Mouse (Mus musculus): Measurements from ENCODE around the gene Tor2a. TPM values are rescaled to one million over a fixed set of nuclear protein-coding genes. Genes with fewer than 3 reads are reported as not detected.

The Tor2a gene
- 10 to 100 TPM; 29.9 to 31.0 TPM for total RNA-seq (2021)

- intact Hi-C loops (cut with DNase I): loop anchor here (1.0 to 5.0 kb wide), 2 partner anchors 44 to 130 kb away; partner anchors contain the start of gene Cdk9
- peak; percentile 98 to 99 for DNase-seq (ENCODE audit: low spot score in 2 of 2)
These were observed at the start of gene Tor2a for GRCm38 (mm10) chr2:32757056-32757845. Gene Tor2a (plus strand): TSS chr2:32757234.

DNA sequence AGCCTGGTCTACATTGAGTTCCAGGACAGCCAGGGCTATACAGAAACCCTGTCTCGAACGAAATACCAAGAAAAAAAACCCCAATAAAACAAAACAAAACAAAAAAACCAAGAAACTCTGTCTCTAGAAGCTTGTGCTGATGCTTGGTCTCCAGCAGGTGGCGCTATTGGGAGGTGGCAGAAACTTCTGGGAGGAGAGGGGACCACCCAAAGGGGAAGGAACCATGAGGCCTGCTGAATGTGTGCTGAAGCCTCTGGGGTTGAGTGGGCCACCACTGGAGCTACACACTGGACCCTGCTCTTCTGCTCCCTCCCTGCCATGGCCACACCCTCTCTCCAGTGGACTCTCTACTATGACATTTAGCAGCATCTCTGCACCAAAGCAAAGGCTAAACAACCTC, 48.4 kb upstream of the Tor2a start:
- DNase-seq (ENCODE audit: low spot score in 2 of 2): no peak
- intact Hi-C loops (cut with DNase I): no loop called here

DNA sequence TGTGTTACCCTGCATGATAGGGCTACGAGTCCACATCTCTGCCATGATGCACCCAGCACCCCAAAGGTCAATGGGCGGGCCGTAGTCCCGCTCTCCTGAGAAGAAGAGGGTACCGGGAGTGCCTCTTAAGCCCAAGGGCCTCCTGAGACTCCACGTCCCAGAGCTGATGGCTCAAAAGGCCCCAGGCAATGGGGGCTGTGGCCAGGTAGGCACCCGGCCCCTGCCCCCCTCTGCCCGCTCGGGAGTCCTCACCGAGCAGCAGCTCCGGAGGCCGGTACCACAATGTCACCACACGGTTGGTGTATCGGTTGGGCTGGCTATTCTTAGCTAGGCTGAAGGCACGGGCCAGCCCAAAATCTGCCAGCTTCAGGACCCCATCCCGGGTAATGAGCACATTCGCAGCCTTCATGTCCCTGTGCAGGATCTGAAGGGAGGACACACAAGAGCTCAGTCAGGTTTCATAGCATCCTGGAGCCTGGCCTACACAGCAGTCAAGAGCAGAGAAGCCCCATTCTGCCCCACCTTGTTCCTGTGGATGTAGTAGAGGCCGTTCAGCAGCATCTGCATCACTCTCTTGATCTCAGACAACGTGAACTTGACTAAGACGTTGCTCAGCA, 47.4 kb upstream of the Tor2a start:
- intact Hi-C loops (cut with DNase I): loop anchor here (5.0 kb wide), 1 partner anchor 148 kb away; no protein-coding TSS in a partner anchor
- DNase-seq (ENCODE audit: low spot score in 2 of 2): no peak

GRCm38 (mm10) chr2:32710425-32710824, 46.6 kb upstream of the Tor2a start:
- DNase-seq (ENCODE audit: low spot score in 2 of 2): no peak
- intact Hi-C loops (cut with DNase I): loop anchor here (5.0 kb wide), 1 partner anchor 147 kb away; no protein-coding TSS in a partner anchor

DNA sequence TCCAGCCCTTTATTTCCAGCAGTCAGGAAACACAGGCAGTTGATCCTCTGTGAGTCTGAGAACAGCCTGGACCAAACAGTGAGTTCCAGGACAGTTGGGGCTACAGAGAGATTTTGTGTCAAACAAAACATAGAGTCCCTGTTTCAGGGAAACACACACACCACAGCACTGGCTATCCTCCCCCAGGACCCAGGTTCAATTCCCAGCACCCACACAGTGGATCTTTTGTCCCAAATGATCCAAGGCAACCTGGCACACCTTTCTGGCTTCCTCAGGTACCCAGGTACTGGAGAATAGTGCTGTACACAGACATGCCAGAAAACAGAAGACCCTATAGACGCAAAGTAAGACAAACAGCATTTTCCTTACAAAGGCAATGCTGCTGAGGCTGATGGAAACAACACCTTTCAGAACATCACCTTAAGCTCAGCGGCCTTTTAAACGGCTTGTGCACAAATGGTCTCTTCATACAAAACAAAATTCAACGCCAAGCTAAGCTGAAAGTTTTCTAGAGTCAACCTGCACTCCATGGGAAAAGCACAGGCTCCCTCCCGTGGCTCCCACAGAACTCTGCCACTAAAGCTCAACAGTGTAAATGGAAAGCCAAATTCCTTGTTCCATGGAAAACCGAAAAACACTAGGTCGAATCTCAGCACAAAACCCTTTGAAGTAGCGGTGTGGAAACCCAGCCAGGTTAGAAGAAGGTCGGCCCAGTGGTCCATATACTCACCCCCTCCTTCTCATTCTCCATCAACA, 45.6 kb upstream of the Tor2a start:
- no peak for DNase-seq (ENCODE audit: low spot score in 2 of 2)
- intact Hi-C loops (cut with DNase I): loop anchor here (5.0 kb wide), 1 partner anchor 146 kb away; no protein-coding TSS in a partner anchor

- intact Hi-C loops (cut with DNase I): loop anchor here (5.0 kb wide), 1 partner anchor 145 kb away; no protein-coding TSS in a partner anchor
- peak; percentile 26 to 46 for DNase-seq (ENCODE audit: low spot score in 2 of 2)
These were observed 44.9 kb upstream of the Tor2a start for GRCm38 (mm10) chr2:32712108-32712551.

- intact Hi-C loops (cut with DNase I): loop anchor here (5.0 kb wide), 1 partner anchor 145 kb away; no protein-coding TSS in a partner anchor
- DNase-seq (ENCODE audit: low spot score in 2 of 2): peak; percentile 94
These were observed 44.5 kb upstream of the Tor2a start for GRCm38 (mm10) chr2:32712586-32712933.

DNA sequence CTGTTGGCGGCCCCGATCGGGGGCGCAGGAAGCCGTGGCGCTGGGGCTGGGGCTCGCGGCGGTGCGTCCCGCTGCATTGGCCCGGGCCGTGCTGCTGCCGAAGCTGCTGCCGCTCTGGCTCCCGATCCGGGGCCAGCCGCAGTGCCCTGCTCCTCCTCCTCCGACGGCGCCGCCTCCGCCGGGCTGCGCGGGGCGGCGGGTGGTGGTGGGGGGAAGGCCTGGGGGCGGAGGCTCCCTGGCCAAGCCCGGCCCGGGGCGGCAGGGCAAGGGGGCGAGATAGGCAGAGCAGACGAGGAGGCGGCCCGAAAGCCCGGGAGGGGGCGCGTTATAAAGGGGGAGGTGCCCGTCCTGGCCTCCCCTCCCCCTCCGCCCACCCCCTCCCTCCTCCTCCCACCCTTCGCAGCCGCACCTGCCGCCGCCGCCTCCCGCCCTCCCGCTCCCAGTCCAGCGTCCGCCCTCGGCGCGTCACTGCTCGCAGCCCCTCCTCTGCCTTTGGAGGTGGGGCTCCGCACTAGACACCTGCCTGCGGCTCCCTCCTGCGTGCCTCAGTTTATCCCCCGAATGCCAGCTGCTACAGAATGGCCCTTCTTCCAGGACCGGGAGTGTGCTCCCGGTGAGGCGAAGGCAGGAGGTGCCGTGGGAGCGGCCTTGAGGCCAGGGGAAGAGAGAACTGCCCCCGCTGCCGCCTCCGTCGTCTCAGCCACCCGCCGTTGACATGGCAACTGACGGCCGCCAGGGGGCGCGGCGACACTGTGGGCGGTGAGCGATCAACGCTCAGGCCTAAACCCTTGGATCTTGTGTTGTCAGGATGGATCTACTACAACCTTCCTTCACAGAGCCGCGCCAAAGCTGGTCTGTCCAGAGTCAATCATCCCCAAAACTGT, 43.9 kb upstream of the Tor2a start, which contains the start of gene Cdk9:
Cdk9 (minus strand) TSS at position 143 of the 884 bp plus-strand sequence.
- intact Hi-C loops (cut with DNase I): loop anchor here (1.0 to 5.0 kb wide), 3 partner anchors 28 to 144 kb away; partner anchors contain the start of genes 6330409D20Rik and Tor2a
- DNase-seq (ENCODE audit: low spot score in 2 of 2): peak; percentile 94

GRCm38 (mm10) chr2:32714117-32714986, 42.7 kb upstream of the Tor2a start:
- DNase-seq (ENCODE audit: low spot score in 2 of 2): no peak
- intact Hi-C loops (cut with DNase I): loop anchor here (5.0 kb wide), 1 partner anchor 143 kb away; no protein-coding TSS in a partner anchor

- no peak for DNase-seq (ENCODE audit: low spot score in 2 of 2)
- intact Hi-C loops (cut with DNase I): loop anchor here (5.0 kb wide), 1 partner anchor 142 kb away; no protein-coding TSS in a partner anchor
These were observed 42.0 kb upstream of the Tor2a start for GRCm38 (mm10) chr2:32714987-32715425.

- peak; percentile 27 to 44 for DNase-seq (ENCODE audit: low spot score in 2 of 2)
- intact Hi-C loops (cut with DNase I): no loop called here
These were observed 38.3 kb upstream of the Tor2a start for GRCm38 (mm10) chr2:32718761-32719160.

DNA sequence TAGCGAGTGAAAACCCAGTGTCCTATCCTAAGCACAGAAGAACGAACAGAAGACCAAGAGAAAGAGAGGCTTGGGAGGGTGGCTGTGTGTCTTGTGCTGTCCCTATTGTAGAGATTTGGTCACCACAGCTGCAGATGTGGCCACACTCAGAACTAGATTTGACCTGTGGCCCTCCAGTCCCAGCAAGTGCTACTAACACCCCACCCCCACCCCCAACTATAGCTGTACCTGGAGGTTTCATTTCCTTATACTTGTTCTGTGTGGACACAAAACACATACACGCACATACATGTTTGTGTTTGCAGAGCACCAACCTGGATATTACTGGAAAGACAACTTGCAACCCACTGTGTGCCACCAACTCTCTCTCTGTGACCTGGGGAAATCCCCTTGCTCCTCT, 37.0 kb upstream of the Tor2a start:
- DNase-seq (ENCODE audit: low spot score in 2 of 2): no peak
- intact Hi-C loops (cut with DNase I): no loop called here

DNA sequence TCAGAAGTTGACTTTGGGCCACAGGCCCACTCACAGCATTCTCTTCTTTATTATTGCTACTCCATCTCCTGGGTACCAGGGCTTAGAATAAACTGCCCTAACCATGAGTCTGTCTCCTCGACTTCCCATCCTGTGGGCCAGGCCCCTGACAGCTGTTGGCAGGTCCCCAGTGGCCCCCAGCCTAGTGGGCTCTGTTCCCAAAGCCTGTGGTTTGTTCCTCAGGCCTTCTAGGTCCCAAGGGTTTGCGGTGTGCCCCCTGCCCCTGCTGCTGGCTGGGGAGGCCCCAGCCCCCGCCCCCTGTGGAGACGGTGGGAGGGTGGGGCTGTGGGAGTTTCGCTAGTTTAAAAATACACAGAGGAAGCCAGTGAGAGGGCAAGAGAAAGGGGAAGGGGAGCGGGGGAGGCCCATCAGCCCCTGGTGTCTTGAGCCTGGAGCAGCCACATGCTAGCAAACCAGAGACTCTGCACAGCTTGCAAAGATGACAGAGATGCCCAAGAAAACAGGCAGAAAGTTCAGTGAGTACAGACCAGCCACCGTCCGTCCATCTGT, 36.3 kb upstream of the Tor2a start, which contains the start of gene Sh2d3c:
Sh2d3c (plus strand) TSS at position 375 of the 549 bp plus-strand sequence.
- no peak for DNase-seq (ENCODE audit: low spot score in 2 of 2)
- intact Hi-C loops (cut with DNase I): no loop called here

DNA sequence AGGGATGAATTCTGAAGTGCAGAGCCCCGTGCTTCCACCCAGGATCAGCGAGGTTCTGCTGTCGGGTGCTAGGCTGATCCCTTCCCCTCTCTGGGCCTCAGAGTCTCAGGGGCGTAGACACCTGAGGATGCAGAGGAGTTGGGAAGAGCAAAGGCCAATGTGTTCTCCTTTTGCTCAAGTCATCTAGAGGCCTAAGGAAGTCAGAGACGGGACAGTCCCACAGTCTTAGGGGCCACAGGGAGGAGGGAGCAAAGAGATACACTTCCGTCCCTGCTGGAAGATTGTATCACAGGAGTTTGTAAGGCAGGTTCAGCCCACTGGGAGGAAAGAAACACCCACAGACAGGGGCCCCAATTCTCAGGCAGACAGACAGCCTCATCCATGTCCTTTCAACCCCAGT, 35.0 kb upstream of the Tor2a start:
- DNase-seq (ENCODE audit: low spot score in 2 of 2): no peak
- intact Hi-C loops (cut with DNase I): no loop called here

GRCm38 (mm10) chr2:32722581-32722980, 34.5 kb upstream of the Tor2a start:
- intact Hi-C loops (cut with DNase I): no loop called here
- no peak for DNase-seq (ENCODE audit: low spot score in 2 of 2)

DNA sequence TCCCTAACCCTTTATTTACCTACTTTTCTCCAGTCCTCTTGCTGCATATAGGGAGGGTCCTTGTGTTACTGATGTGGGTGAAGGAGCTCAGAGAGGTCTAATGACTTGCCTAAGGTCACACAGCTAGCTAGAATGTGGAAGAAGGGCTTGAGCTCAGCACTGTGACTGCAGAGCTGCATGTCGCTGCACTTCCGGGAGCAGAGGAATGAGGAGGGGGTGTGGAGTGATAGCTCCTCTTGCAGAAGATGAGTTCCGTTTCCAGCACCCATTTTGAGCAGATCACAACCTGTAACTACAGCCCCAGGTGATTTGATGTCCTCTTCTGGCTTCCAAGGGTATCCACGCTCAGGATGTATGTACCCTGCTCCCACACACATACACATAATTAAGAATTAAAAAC, 32.9 kb upstream of the Tor2a start:
- no peak for DNase-seq (ENCODE audit: low spot score in 2 of 2)
- intact Hi-C loops (cut with DNase I): no loop called here

All from left cerebral cortex, postnatal 25 days (tissue).